Mouse (Mus musculus): ENCODE measurements around the gene Mesd. TPM values are rescaled to one million over a fixed set of nuclear protein-coding genes. Genes with fewer than 3 reads are reported as not detected.
A peak's percentile ranks its signal among the peaks of the same experiment; 100 is the strongest.

The Mesd gene
- polyA plus RNA-seq, 1 experiment from 2014 or later = 111 TPM

DNA sequence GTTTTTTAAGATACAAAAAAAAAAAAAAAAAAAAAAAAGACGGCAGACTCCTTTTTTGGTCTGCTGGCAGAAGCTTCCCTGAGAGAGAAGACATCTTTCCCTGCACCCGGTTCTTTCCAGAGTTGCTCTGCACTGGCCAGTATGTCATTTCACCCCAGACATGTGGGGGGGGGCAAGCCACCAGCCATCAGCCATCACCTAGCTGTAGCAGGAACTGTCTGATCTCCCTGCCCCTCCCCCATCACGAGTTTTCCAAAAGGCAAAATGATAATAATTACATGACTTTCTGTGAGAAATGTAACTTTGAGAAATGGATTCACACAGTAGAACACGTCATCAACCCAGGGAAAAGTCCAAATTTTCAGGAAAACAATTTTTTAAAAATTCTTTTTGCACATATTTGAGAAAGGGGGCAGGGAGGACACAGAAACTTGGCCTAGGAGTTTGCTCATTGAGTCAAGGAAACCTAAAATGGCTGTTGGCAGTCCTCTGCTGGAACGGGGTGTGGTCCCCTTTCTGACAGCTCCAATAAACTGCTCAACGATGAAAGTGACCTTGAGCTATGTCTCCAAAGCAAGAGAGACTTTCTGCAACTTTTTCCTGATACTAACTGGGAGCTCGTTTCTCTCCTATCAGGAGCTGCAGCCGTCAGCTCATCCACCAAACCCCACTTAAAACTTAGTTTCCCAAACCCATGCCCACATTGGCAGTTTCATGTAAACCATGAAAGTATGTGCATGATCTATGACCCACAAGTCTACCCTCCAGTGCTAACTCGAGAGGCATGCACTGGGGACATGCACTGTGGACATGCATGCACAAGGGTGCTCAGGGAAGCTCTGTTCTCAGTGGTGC, 27.7 kb upstream of the Mesd start:
- no peak for ATAC-seq (ENCODE audit: insufficient number of reproducible peaks, insufficient read depth, low FRiP score, low TSS enrichment)
- Histone ChIP-seq H3K9me3 (no peaks in the 10 kb centered on the region), H3K4me1 (peaks cover 9% of the 10 kb centered on the region; the same call in 1 of the 2 replicates), H3K27ac (no peak overlapping the region), H3K4me3 (no peak overlapping the region), H3K9ac (no peak overlapping the region), H3K4me2 (replicated peaks) (no peak overlapping the region), H3K27me3 (no peaks in the 10 kb centered on the region), H3K36me3 (no peaks in the 10 kb centered on the region)
- WGBS = 76% methylated on average over 9 of the region's 9 CpGs

DNA sequence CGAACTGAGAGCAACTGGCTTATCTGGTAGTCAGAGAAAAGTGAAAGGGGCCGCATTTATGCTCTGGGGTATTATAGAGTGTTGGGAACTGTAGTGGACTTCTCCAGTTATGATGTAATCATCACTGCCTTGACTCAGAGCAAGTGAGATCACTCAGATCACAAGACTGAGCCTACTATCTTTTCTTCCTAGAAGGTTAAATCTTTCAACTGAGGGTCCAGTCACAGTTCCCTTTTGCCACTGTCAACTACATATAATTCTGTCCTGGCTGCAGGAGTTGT, 27.1 kb upstream of the Mesd start:
- WGBS = 83% methylated on average over 2 of the region's 2 CpGs
- Histone ChIP-seq H3K4me3 (no peak overlapping the region), H3K27ac (no peak overlapping the region), H3K9me3 (no peaks in the 10 kb centered on the region), H3K27me3 (no peaks in the 10 kb centered on the region), H3K9ac (no peak overlapping the region), H3K36me3 (no peaks in the 10 kb centered on the region), H3K4me2 (replicated peaks) (no peak overlapping the region), H3K4me1 (0 out of 2 replicates have a peak, but pooled peaks cover 5% of the 10 kb centered on the region)
- ATAC-seq (ENCODE audit: insufficient number of reproducible peaks, insufficient read depth, low FRiP score, low TSS enrichment) = no peak

DNA sequence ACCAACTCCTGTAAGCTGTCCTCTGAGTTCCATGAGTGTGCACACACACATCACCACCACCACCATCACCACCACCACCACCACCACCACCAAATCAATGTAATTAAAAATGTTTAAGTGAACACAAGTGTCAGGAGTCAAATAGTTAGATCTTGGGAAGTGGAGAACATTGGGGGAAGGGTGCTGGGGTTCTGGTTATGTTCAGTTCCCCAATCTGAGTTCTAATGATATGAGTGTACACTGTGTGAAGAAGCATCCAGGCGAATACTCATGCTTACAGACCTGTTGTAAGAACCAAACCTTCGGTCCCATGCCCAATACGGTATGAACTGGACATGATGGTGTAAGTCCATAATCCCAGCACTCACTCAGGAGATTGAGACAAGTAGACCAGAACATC, 26.3 kb upstream of the Mesd start:
- Histone ChIP-seq H3K9me3 (no peaks in the 10 kb centered on the region), H3K4me1 (no peaks in the 10 kb centered on the region), H3K27me3 (no peaks in the 10 kb centered on the region), H3K4me2 (replicated peaks) (no peak overlapping the region), H3K9ac (no peak overlapping the region), H3K36me3 (no peaks in the 10 kb centered on the region), H3K4me3 (no peak overlapping the region), H3K27ac (no peak overlapping the region)
- 95% methylated on average over 3 of the region's 3 CpGs for WGBS
- no peak for ATAC-seq (ENCODE audit: insufficient number of reproducible peaks, insufficient read depth, low FRiP score, low TSS enrichment)

- Histone ChIP-seq H3K4me3 (no peak overlapping the region), H3K4me1 (no peaks in the 10 kb centered on the region), H3K27ac (no peak overlapping the region), H3K27me3 (no peaks in the 10 kb centered on the region), H3K9me3 (no peaks in the 10 kb centered on the region), H3K9ac (no peak overlapping the region), H3K36me3 (no peaks in the 10 kb centered on the region), H3K4me2 (replicated peaks) (no peak overlapping the region)
- ATAC-seq (ENCODE audit: insufficient number of reproducible peaks, insufficient read depth, low FRiP score, low TSS enrichment) = no peak
- 46% methylated on average over 4 of the region's 4 CpGs for WGBS
These were observed 24.7 kb upstream of the Mesd start for GRCm38 (mm10) chr7:83859378-83860083.

DNA sequence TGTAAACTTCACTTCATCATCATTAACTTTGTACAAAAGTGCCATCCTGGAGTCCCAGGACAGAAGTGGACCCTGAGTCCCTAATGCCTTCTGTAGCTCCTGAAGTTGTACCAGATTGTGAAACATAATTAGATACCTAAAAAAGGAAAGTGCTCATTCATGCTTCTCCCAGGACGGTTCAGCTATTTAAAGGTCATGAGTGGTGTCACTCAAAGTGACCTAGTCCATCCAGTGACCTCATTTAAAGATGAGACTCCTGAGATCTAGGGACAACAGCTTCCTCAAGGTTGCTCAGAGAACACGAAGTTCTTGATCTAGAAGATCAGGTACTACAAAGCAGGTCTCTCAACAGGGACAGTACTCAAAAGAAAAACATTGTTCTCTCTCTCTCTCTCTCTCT, 20.7 kb upstream of the Mesd start:
- Histone ChIP-seq H3K9me3 (no peaks in the 10 kb centered on the region), H3K36me3 (no peaks in the 10 kb centered on the region), H3K4me3 (no peak overlapping the region), H3K9ac (no peak overlapping the region), H3K27me3 (no peaks in the 10 kb centered on the region), H3K27ac (no peak overlapping the region), H3K4me2 (replicated peaks) (no peak overlapping the region), H3K4me1 (no peaks in the 10 kb centered on the region)
- WGBS = 36% methylated on average over 2 of the region's 2 CpGs
- ATAC-seq (ENCODE audit: insufficient number of reproducible peaks, insufficient read depth, low FRiP score, low TSS enrichment) = no peak

DNA sequence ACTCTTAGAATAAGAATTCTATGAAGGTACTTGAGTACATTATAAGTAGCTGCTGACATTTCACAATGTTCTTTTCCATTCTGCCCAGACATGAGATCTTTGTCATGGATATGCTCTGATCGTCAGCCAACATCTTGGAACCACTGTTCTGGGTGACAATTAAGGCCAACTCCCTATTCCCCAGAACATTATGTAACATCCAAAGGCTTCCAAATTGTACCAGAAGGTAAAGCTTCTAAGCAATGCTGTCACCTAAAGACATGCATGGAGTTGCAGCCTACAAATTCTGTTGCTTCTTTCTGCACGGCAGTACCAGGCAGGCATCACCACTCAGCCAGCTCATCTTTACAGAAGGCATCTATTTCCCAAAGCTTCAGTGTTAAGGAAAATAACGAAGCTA, 16.1 kb upstream of the Mesd start:
- no peak for ATAC-seq (ENCODE audit: insufficient number of reproducible peaks, insufficient read depth, low FRiP score, low TSS enrichment)
- Histone ChIP-seq H3K27me3 (no peaks in the 10 kb centered on the region), H3K36me3 (no peaks in the 10 kb centered on the region), H3K4me3 (no peak overlapping the region), H3K4me1 (no peaks in the 10 kb centered on the region), H3K4me2 (replicated peaks) (no peak overlapping the region), H3K9me3 (no peaks in the 10 kb centered on the region), H3K27ac (no peak overlapping the region), H3K9ac (no peak overlapping the region)
- WGBS = 83% methylated on average over 3 of the region's 3 CpGs

GRCm38 (mm10) chr7:83869839-83870543, 14.3 kb upstream of the Mesd start:
- Histone ChIP-seq H3K9ac (no peak overlapping the region), H3K4me1 (no peaks in the 10 kb centered on the region), H3K4me3 (no peak overlapping the region), H3K36me3 (no peaks in the 10 kb centered on the region), H3K27ac (no peak overlapping the region), H3K9me3 (no peaks in the 10 kb centered on the region), H3K4me2 (replicated peaks) (no peak overlapping the region), H3K27me3 (no peaks in the 10 kb centered on the region)
- 39% methylated on average over 5 of the region's 5 CpGs for WGBS
- no peak for ATAC-seq (ENCODE audit: insufficient number of reproducible peaks, insufficient read depth, low FRiP score, low TSS enrichment)

- Histone ChIP-seq H3K27ac (no peak overlapping the region), H3K36me3 (peaks cover 18% of the 10 kb centered on the region), H3K4me2 (replicated peaks) (no peak overlapping the region), H3K27me3 (no peaks in the 10 kb centered on the region), H3K4me3 (no peak overlapping the region), H3K4me1 (peaks cover 50% of the 10 kb centered on the region), H3K9me3 (no peaks in the 10 kb centered on the region), H3K9ac (no peak overlapping the region)
- ATAC-seq (ENCODE audit: insufficient number of reproducible peaks, insufficient read depth, low FRiP score, low TSS enrichment) = no peak
- WGBS = 81% methylated on average over 3 of the region's 3 CpGs
These were observed 7.2 kb upstream of the Mesd start for GRCm38 (mm10) chr7:83877088-83877487.

GRCm38 (mm10) chr7:83878676-83879448, 5.4 kb upstream of the Mesd start:
- no peak for ATAC-seq (ENCODE audit: insufficient number of reproducible peaks, insufficient read depth, low FRiP score, low TSS enrichment)
- H3K9ac ChIP-seq = no peak overlapping the region
- WGBS = 11% methylated on average over 5 of the region's 5 CpGs
- H3K9me3 ChIP-seq = no peaks in the 10 kb centered on the region
- H3K27ac ChIP-seq = no peak overlapping the region
- peaks cover 57% of the 10 kb centered on the region for H3K4me1 ChIP-seq
- H3K4me3 ChIP-seq = no peak overlapping the region
- H3K27me3 ChIP-seq = no peaks in the 10 kb centered on the region
- peaks cover 25% of the 10 kb centered on the region for H3K36me3 ChIP-seq
- peak overlapping the region; percentile 91 for H3K4me2 ChIP-seq (replicated peaks)

- peak overlapping the region; percentile 86 for H3K4me3 ChIP-seq
- WGBS = 91% methylated on average over 35 of the region's 35 CpGs
- no peaks in the 10 kb centered on the region for H3K27me3 ChIP-seq
- H3K27ac ChIP-seq = peak overlapping the region; percentile 97; the same call in 1 of the 2 replicates
- H3K4me2 ChIP-seq (replicated peaks) = peak overlapping the region; percentile 91
- H3K36me3 ChIP-seq = peaks cover 12% of the 10 kb centered on the region
- H3K9me3 ChIP-seq = no peaks in the 10 kb centered on the region
- peak overlapping the region; percentile 96 for H3K9ac ChIP-seq
- H3K4me1 ChIP-seq = peaks cover 51% of the 10 kb centered on the region
- ATAC-seq (ENCODE audit: insufficient number of reproducible peaks, insufficient read depth, low FRiP score, low TSS enrichment) = no peak
These were observed 2.1 kb upstream of the Mesd start for GRCm38 (mm10) chr7:83882150-83882632.

- 18% methylated on average over 56 of the region's 56 CpGs for WGBS
- peak overlapping the region; percentile 97 for H3K27ac ChIP-seq
- H3K4me2 ChIP-seq (replicated peaks) = peak overlapping the region; percentile 91
- H3K4me3 ChIP-seq = peak overlapping the region; percentile 86
- peak; percentile 28; the same call in 1 of the 2 replicates for ATAC-seq (ENCODE audit: insufficient number of reproducible peaks, insufficient read depth, low FRiP score, low TSS enrichment)
- no peaks in the 10 kb centered on the region for H3K27me3 ChIP-seq
- peaks cover 11% of the 10 kb centered on the region for H3K36me3 ChIP-seq
- peaks cover 48% of the 10 kb centered on the region for H3K4me1 ChIP-seq
- peak overlapping the region; percentile 96 for H3K9ac ChIP-seq
- H3K9me3 ChIP-seq = no peaks in the 10 kb centered on the region
These were observed 1.5 kb upstream of the Mesd start for GRCm38 (mm10) chr7:83882633-83883275.

Measured in embryonic facial prominence, embryonic 12.5 days (tissue).